Mouse (Mus musculus) hindbrain, embryonic 11.5 days (tissue): ENCODE results near the gene Chic2. TPM values are rescaled to one million over a fixed set of nuclear protein-coding genes. Genes with fewer than 3 reads are reported as not detected.
A peak's percentile ranks its signal among the peaks of the same experiment; 100 is the strongest.

Experiments
- ATAC-seq: fragments of 200-750 bp; cut with Nextera tagmentation; 2 replicates; pipeline ENCODE4 v1.8.0; 2017; ENCODE audit warnings: mild to moderate bottlenecking, moderate TSS enrichment, moderate library complexity; ENCODE audit not compliant: low FRiP score
- DNase-seq: peaks from one replicate; pipeline ENCODE4 v3.0.0-alpha.2; 2015; ENCODE audit warnings: low spot score
- H3K27ac ChIP-seq: fragments of 300-500 bp; sonication (generic); 2 replicates; pipeline ENCODE4 v1.5.1; 2014; ENCODE audit warnings: mild to moderate bottlenecking, low read depth, low read length
- H3K27me3 ChIP-seq: fragments of 300-500 bp; sonication (generic); 2 replicates; pipeline ENCODE4 v1.6.1; 2014; ENCODE audit warnings: mild to moderate bottlenecking, low read length, moderate library complexity, mixed read lengths; ENCODE audit not compliant: control insufficient read depth, insufficient read depth
- H3K36me3 ChIP-seq: fragments of 300-500 bp; sonication (generic); 2 replicates; pipeline ENCODE4 v1.6.1; 2014; ENCODE audit warnings: mild to moderate bottlenecking, low read length, moderate library complexity, mixed read lengths; ENCODE audit not compliant: control insufficient read depth, insufficient read depth
- H3K4me1 ChIP-seq: fragments of 300-500 bp; sonication (generic); replicated peaks from 2 replicates; pipeline ENCODE4 v1.6.1; 2014; ENCODE audit warnings: low read length, mixed read lengths; ENCODE audit not compliant: control insufficient read depth, insufficient read depth
- H3K4me2 ChIP-seq: fragments of 300-500 bp; sonication (generic); replicated peaks from 2 replicates; pipeline ENCODE4 v1.6.1; 2014; ENCODE audit warnings: mild to moderate bottlenecking, low read depth, low read length
- H3K4me3 ChIP-seq: fragments of 300-500 bp; sonication (generic); 2 replicates; pipeline ENCODE4 v1.5.1; 2014; ENCODE audit warnings: low read depth, low read length
- H3K9ac ChIP-seq: fragments of 300-500 bp; sonication (generic); 2 replicates; pipeline ENCODE4 v1.6.1; 2014; ENCODE audit warnings: low read depth, low read length
- H3K9me3 ChIP-seq: fragments of 300-500 bp; sonication (generic); 2 replicates; pipeline ENCODE4 v1.6.1; 2016; ENCODE audit warnings: low read length; ENCODE audit not compliant: control insufficient read depth
- WGBS: fragments of 180-500 bp; shearing (Covaris S2); extraction: QIAGEN DNeasy Blood & Tissue Kit; methylation state at CpG from one replicate; pipeline ENCODE4 v1.1.7; 2014; 5-methylcytosine and 5-hydroxymethylcytosine counted together
- polyA plus RNA-seq: library from polyadenylated mRNA; unstranded; fragments of >200 nt; fragmentation: Nextera tagmentation; extraction: Ambion mirVana; gene quantifications from 2 replicates; pipeline ENCODE4 v1.2.1, GENCODE M21; 2014

The Chic2 gene
- polyA plus RNA-seq, 1 experiment from 2014 or later = 52.3 TPM

DNA sequence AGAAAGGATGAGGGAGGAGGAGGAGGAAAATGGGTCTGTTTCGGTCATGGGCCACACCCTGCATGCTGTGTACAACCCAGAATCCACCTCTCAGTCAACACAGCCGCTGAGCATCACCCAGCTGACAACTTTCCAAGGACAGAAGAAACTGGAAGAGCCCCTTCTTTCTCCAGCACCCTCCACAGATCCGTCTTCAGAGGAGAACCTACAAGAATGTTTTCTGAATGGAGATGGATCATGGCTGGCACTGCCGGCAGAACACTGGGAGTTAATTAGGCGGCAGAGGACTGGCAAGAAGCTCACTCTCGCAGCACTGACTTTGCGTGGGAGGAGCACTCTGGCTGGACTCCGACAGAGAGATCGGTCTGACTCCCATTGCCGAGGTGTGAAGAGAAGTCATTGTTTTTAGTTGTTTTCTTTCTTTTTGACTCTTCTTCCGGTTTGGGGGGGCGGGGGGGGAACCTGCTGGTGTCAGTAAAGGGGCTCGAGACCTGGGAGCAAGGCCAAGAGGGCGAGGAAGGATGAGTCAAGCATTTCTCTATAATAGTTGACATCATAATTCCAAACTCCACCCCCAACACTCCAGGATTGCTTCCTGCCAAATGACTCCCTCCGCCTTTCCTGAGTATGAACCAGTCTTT lies 2.2 kb upstream of the Chic2 start:
- DNase-seq (no peak), ATAC-seq (no peak)
- Histone ChIP-seq H3K9me3 (no peaks in the 10 kb centered on the region), H3K36me3 (no peaks in the 10 kb centered on the region), H3K27me3 (peaks cover 4% of the 10 kb centered on the region; the same call in 1 of the 2 replicates), H3K4me2 (no peak overlapping the region), H3K4me1 (peaks cover 2% of the 10 kb centered on the region; the same call in 1 of the 2 replicates), H3K9ac (no peak overlapping the region), H3K4me3 (no peak overlapping the region), H3K27ac (no peak overlapping the region)
- 58% methylated on average over 15 of the region's 15 CpGs for WGBS

- Histone ChIP-seq H3K4me1 (peaks cover 2% of the 10 kb centered on the region; the same call in 1 of the 2 replicates), H3K36me3 (no peaks in the 10 kb centered on the region), H3K4me3 (no peak overlapping the region), H3K9ac (no peak overlapping the region), H3K4me2 (no peak overlapping the region), H3K27me3 (peaks cover 4% of the 10 kb centered on the region; the same call in 1 of the 2 replicates), H3K27ac (no peak overlapping the region), H3K9me3 (no peaks in the 10 kb centered on the region)
- WGBS = 87% methylated on average over 7 of the region's 7 CpGs
- peak; percentile 9 for DNase-seq
- ATAC-seq = no peak
These were observed 797 bp upstream of the Chic2 start for GRCm38 (mm10) chr5:75045371-75045770.

DNA sequence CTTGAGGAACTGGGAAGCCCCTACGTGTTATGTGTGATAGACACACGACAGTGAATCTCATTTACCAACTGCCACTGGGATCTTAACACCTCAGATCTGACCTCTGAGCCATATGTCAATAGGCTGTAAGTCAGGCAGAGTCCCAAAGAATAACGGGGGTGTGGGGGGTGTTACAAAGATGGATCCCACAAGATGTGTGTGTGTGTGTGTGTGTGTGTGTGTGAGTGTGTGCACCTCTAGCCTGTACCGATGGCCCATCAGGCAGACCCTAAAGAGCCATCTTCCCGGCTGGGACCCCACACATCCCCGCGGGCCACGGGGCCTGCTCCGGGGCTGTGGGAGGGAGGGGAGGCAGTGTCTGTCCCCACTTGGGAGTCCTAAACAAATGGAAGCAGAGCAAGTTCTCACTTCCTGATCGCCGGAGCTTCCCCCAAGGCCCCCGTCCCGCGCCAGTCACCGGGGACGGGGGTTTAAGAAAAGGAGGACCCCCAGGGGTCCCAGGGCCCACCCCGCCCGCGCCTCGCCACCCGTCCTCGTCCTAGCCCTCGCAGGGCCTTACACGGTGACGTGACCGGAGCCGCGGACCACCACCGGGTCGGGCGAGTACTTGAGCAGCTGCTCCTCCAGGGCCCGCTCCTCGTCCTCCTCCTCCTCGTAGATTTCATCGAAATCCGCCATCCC lies 813 bp downstream of the Chic2 start:
- no peak for DNase-seq
- under 1% methylated on average over 22 of the region's 36 CpGs for WGBS

GRCm38 (mm10) chr5:75043011-75043445 lies 1.5 kb downstream of the Chic2 start:
- H3K4me1 ChIP-seq = peaks cover 2% of the 10 kb centered on the region; the same call in 1 of the 2 replicates
- H3K36me3 ChIP-seq = no peaks in the 10 kb centered on the region
- 60% methylated on average over 9 of the region's 9 CpGs for WGBS
- peak overlapping the region; percentile 97 for H3K9ac ChIP-seq
- DNase-seq = no peak
- H3K9me3 ChIP-seq = no peaks in the 10 kb centered on the region
- H3K4me2 ChIP-seq = peak overlapping the region; percentile 55
- peak overlapping the region; percentile 72 for H3K4me3 ChIP-seq
- H3K27ac ChIP-seq = no peak overlapping the region
- ATAC-seq = no peak
- peaks cover 4% of the 10 kb centered on the region; the same call in 1 of the 2 replicates for H3K27me3 ChIP-seq

More for the DNA sequence above, 813 bp downstream of the Chic2 start:
- H3K4me3 ChIP-seq = peak overlapping the region; percentile 72
- H3K4me2 ChIP-seq = peak overlapping the region; percentile 55
- H3K27me3 ChIP-seq = peaks cover 4% of the 10 kb centered on the region; the same call in 1 of the 2 replicates
- peak overlapping the region; percentile 89 for H3K27ac ChIP-seq
- no peaks in the 10 kb centered on the region for H3K36me3 ChIP-seq
- H3K9ac ChIP-seq = peak overlapping the region; percentile 97
- peaks cover 2% of the 10 kb centered on the region; the same call in 1 of the 2 replicates for H3K4me1 ChIP-seq
- no peaks in the 10 kb centered on the region for H3K9me3 ChIP-seq
- peak; percentile 87 for ATAC-seq

GRCm38 (mm10) chr5:75039307-75039706 lies 5.3 kb downstream of the Chic2 start:
- no peak for ATAC-seq
- 84% methylated on average over 1 of the region's 1 CpGs for WGBS
- no peak overlapping the region for H3K9ac ChIP-seq
- no peak for DNase-seq
- H3K4me3 ChIP-seq = no peak overlapping the region
- H3K27ac ChIP-seq = no peak overlapping the region
- no peaks in the 10 kb centered on the region for H3K27me3 ChIP-seq
- H3K4me1 ChIP-seq = peaks cover 2% of the 10 kb centered on the region; the same call in 1 of the 2 replicates
- no peak overlapping the region for H3K4me2 ChIP-seq
- H3K36me3 ChIP-seq = no peaks in the 10 kb centered on the region
- H3K9me3 ChIP-seq = no peaks in the 10 kb centered on the region

- DNase-seq (no peak), ATAC-seq (no peak)
- H3K4me1 ChIP-seq = no peaks in the 10 kb centered on the region
- no peak overlapping the region for H3K4me3 ChIP-seq
- no peaks in the 10 kb centered on the region for H3K9me3 ChIP-seq
- no peaks in the 10 kb centered on the region for H3K27me3 ChIP-seq
- H3K4me2 ChIP-seq = no peak overlapping the region
- no peak overlapping the region for H3K9ac ChIP-seq
- no peak overlapping the region for H3K27ac ChIP-seq
- H3K36me3 ChIP-seq = no peaks in the 10 kb centered on the region
- WGBS = 88% methylated on average over 3 of the region's 3 CpGs
These were observed 9.1 kb downstream of the Chic2 start for GRCm38 (mm10) chr5:75035475-75035874.

- Histone ChIP-seq H3K9ac (no peak overlapping the region), H3K36me3 (no peaks in the 10 kb centered on the region), H3K27me3 (peaks cover 20% of the 10 kb centered on the region), H3K4me1 (no peaks in the 10 kb centered on the region), H3K4me2 (no peak overlapping the region), H3K27ac (no peak overlapping the region), H3K9me3 (no peaks in the 10 kb centered on the region), H3K4me3 (no peak overlapping the region)
- ATAC-seq (no peak), DNase-seq (no peak)
- 48% methylated on average over 1 of the region's 1 CpGs for WGBS
These were observed 29.8 kb downstream of the Chic2 start for GRCm38 (mm10) chr5:75014768-75015167.

GRCm38 (mm10) chr5:75012771-75013421 lies 31.7 kb downstream of the Chic2 start:
- ATAC-seq = peak; percentile 78
- WGBS = 29% methylated on average over 8 of the region's 8 CpGs
- H3K4me1 ChIP-seq = no peaks in the 10 kb centered on the region
- no peak overlapping the region for H3K4me2 ChIP-seq
- H3K9ac ChIP-seq = no peak overlapping the region
- peaks cover 26% of the 10 kb centered on the region for H3K27me3 ChIP-seq
- peak; percentile 45 for DNase-seq
- 0 out of 2 replicates have a peak, but pooled peaks cover 2% of the 10 kb centered on the region for H3K36me3 ChIP-seq
- H3K9me3 ChIP-seq = no peaks in the 10 kb centered on the region
- no peak overlapping the region for H3K4me3 ChIP-seq
- H3K27ac ChIP-seq = no peak overlapping the region
